Mouse (Mus musculus) layer of hippocampus, postnatal 14 days (tissue): ENCODE results near the gene Rabgef1. TPM values are rescaled to one million over a fixed set of nuclear protein-coding genes. Genes with fewer than 3 reads are reported as not detected.

Source experiments
- DNase-seq, 2 experiments: peaks; one replicate each; pipeline ENCODE4 v3.0.0; 2021 to 2022; ENCODE audit warnings: low spot score in 2 of 2, mixed read lengths in 1 of 2
- total RNA-seq, 2 experiments: library from RNA; stranded (reverse); gene quantifications; 2 replicates each; pipeline ENCODE4 v1.2.3; 2021

The Rabgef1 gene
- total RNA-seq, 2 experiments from 2014 or later = 34.3 to 38.7 TPM

DNA sequence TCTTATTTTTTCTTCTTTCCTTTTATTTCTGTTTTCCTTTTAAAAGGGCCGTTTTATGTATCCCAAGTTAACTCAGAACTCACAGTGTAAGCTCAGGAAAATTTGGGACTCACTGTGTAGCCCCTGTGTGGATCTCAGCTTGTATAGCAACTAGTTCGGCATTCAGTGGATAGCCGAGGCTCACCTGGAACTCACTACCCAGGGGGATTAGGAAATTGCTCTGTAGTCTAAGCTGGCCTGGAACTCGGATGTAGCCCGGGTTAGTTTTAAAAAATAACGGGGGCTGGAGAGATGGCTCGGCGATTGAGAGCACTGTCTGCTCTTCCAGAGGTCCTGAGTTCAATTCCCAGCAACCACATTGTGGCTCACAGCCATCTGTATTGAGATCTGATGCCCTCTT lies 85.7 kb downstream of the Rabgef1 start:
- no peak for DNase-seq

- DNase-seq = no peak
These were observed 91.9 kb downstream of the Rabgef1 start for GRCm38 (mm10) chr5:130263454-130263853.

Other genes with a start within 250 kb of the Rabgef1 start
- gene Vkorc1l1, start 229.8 kb upstream of the Rabgef1 start, total RNA-seq = 10 to 100 TPM; 41.5 to 43.9 TPM
- 10 to 100 TPM; 13.1 to 13.7 TPM for gene Gusb, start 168.7 kb upstream of the Rabgef1 start, total RNA-seq
- 10 to 100 TPM; 19.2 to 21.5 TPM for gene Asl, start 142.6 kb upstream of the Rabgef1 start, total RNA-seq
- gene Crcp, start 142.5 kb upstream of the Rabgef1 start, total RNA-seq = 10 to 100 TPM; 29.9 to 34.0 TPM
- 10 to 100 TPM; 47.3 to 48.8 TPM for gene Tpst1, start 98.5 kb upstream of the Rabgef1 start, total RNA-seq
- gene Kctd7, start 26.9 kb upstream of the Rabgef1 start, total RNA-seq = 10 to 100 TPM; 11.5 to 13.3 TPM
- gene Tmem248, start 45.3 kb downstream of the Rabgef1 start, total RNA-seq = 10 to 100 TPM; 32.5 to 32.6 TPM
- gene Sbds, start 83.7 kb downstream of the Rabgef1 start, total RNA-seq = 10 to 100 TPM; 61.8 to 62.4 TPM
- 10 to 100 TPM; 17.3 to 18.0 TPM for gene Tyw1, start 83.8 kb downstream of the Rabgef1 start, total RNA-seq
- 100 to 1,000 TPM; 151 to 159 TPM for gene Caln1, start 197.7 kb downstream of the Rabgef1 start, total RNA-seq
- 1 to 10 TPM; 2.9 to 4.1 TPM for gene A330070K13Rik, start 212.8 kb downstream of the Rabgef1 start, total RNA-seq